Mouse (Mus musculus) cerebellum, adult 9-11 months (tissue): ENCODE measurements around the gene Zfp488.
A peak's percentile ranks its signal among the peaks of the same experiment; 100 is the strongest.

Experiments used
- DNase-seq: peaks from one replicate; pipeline ENCODE4 v3.0.0; 2022

The Zfp488 gene

GRCm38 (mm10) chr14:33978604-33979059 lies at the start of gene Zfp488:
Gene Zfp488, minus strand, starts transcription at chr14:33978764.
- peak; percentile 45 for DNase-seq

GRCm38 (mm10) chr14:34026710-34027109 lies 48.1 kb upstream of the Zfp488 start:
- DNase-seq, result no peak

- DNase-seq, result no peak
Observed at GRCm38 (mm10) chr14:34016938-34017337, 38.4 kb upstream of the Zfp488 start.

- DNase-seq, result no peak
Observed at GRCm38 (mm10) chr14:34016381-34016780, 37.8 kb upstream of the Zfp488 start, which contains the start of gene Gm5460. Gene Gm5460, plus strand, starts transcription at chr14:34016758.

GRCm38 (mm10) chr14:34015063-34015462 lies 36.5 kb upstream of the Zfp488 start, which contains the start of gene Gm30083:
Gene Gm30083, minus strand, starts transcription at chr14:34015182.
- no peak for DNase-seq

GRCm38 (mm10) chr14:34002358-34002757 lies 23.8 kb upstream of the Zfp488 start:
- no peak for DNase-seq

GRCm38 (mm10) chr14:34001445-34001844 lies 22.9 kb upstream of the Zfp488 start:
- no peak for DNase-seq

- DNase-seq, result no peak
Observed at GRCm38 (mm10) chr14:34000076-34000475, 21.5 kb upstream of the Zfp488 start.

- no peak for DNase-seq
Observed at GRCm38 (mm10) chr14:33997427-33997826, 18.9 kb upstream of the Zfp488 start.

- DNase-seq, result peak; percentile 22
Observed at GRCm38 (mm10) chr14:33993521-33994289, 15.1 kb upstream of the Zfp488 start.

- no peak for DNase-seq
Observed at GRCm38 (mm10) chr14:33993051-33993450, 14.5 kb upstream of the Zfp488 start.

- peak; percentile 90 for DNase-seq
Observed at GRCm38 (mm10) chr14:33991971-33992370, 13.4 kb upstream of the Zfp488 start.

- no peak for DNase-seq
Observed at GRCm38 (mm10) chr14:33989201-33989600, 10.6 kb upstream of the Zfp488 start.

- peak; percentile 19 for DNase-seq
Observed at GRCm38 (mm10) chr14:33977748-33978147, 816 bp downstream of the Zfp488 start.

GRCm38 (mm10) chr14:33974752-33975151 lies 3.8 kb downstream of the Zfp488 start:
- no peak for DNase-seq

GRCm38 (mm10) chr14:33972679-33973078 lies 5.9 kb downstream of the Zfp488 start:
- peak; percentile 37 for DNase-seq

GRCm38 (mm10) chr14:33965675-33966074 lies 12.9 kb downstream of the Zfp488 start:
- DNase-seq, result no peak

GRCm38 (mm10) chr14:33959341-33959740 lies 19.2 kb downstream of the Zfp488 start:
- peak; percentile 56 for DNase-seq

GRCm38 (mm10) chr14:33958841-33959240 lies 19.7 kb downstream of the Zfp488 start:
- no peak for DNase-seq

GRCm38 (mm10) chr14:33958186-33958585 lies 20.4 kb downstream of the Zfp488 start:
- no peak for DNase-seq

GRCm38 (mm10) chr14:33956055-33956454 lies 22.5 kb downstream of the Zfp488 start:
- DNase-seq, result no peak

GRCm38 (mm10) chr14:33953761-33954160 lies 24.8 kb downstream of the Zfp488 start, which contains the start of gene Rbp3:
Gene Rbp3, plus strand, starts transcription at chr14:33954003.
- no peak for DNase-seq

- peak; percentile 62 for DNase-seq
Observed at GRCm38 (mm10) chr14:33952233-33952981, 26.2 kb downstream of the Zfp488 start.

- DNase-seq, result no peak
Observed at GRCm38 (mm10) chr14:33946125-33946524, 32.4 kb downstream of the Zfp488 start.
